Mouse (Mus musculus) myocyte (in vitro differentiated cells): ENCODE measurements at regions not wholly inside any gene's neighbourhood (a gene's known extent, or its start where the extent isn't known, plus 50 kb on each side); places are given as distances from the start of the nearest gene placed in this dataset.

ENCODE experiments used
- CEBPB ChIP-seq: IDR thresholded peaks from 2 replicates; pipeline ENCODE4 v1.6.1; 2011; ENCODE audit warnings: mild to moderate bottlenecking, moderate library complexity; ENCODE audit not compliant: poor library complexity, insufficient read depth, severe bottlenecking
- POLR2A ChIP-seq: IDR thresholded peaks from one replicate; pipeline ENCODE4 v1.6.1; 2011; ENCODE audit warnings: low read depth, mild to moderate bottlenecking, control low read depth, moderate library complexity; ENCODE audit not compliant: insufficient read length
- USF1 ChIP-seq: IDR thresholded peaks from one replicate; pipeline ENCODE4 v1.6.1; 2011; ENCODE audit warnings: low read depth, mild to moderate bottlenecking, control low read depth, moderate library complexity

DNA sequence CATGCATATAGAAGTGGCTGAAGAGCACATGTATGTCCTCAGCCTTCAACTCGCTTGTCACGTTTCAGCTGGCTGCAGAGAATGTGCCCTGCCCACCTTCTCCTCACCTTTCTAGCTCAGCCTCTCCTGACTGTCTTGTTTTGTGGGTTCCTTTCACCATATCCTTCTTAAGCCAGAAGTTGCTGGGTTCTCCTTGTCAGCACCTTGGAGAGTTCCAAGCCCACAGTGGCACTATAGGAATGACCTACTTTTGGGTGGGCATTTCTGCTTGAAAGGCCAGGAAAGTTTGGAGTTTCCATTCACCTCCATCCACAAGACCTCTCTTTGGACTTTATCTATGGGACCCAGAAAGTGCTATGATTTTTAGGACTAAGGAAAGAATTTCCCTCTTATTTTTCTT lies 144.5 kb upstream of the Kcnd3 start:
- no peak for TF ChIP-seq POLR2A
- no peak for TF ChIP-seq CEBPB
- TF ChIP-seq USF1 = no peak
